Mouse (Mus musculus) neural tube, embryonic 13.5 days (tissue): ENCODE measurements around the gene Stoml3. TPM values are rescaled to one million over a fixed set of nuclear protein-coding genes. Genes with fewer than 3 reads are reported as not detected.

Experiments used
- ATAC-seq: fragments of 200-750 bp; cut with Nextera tagmentation; 2 replicates; pipeline ENCODE4 v1.8.0; 2017; ENCODE audit warnings: low read depth, mild to moderate bottlenecking, moderate TSS enrichment, moderate library complexity
- H3K27ac ChIP-seq: fragments of 300-500 bp; sonication (generic); replicated peaks from 2 replicates; pipeline ENCODE4 v1.5.1; 2015; ENCODE audit warnings: moderate library complexity, mild to moderate bottlenecking, inconsistent platforms
- H3K27me3 ChIP-seq: fragments of 300-500 bp; sonication (generic); 2 replicates; pipeline ENCODE4 v1.6.1; 2015; ENCODE audit warnings: mild to moderate bottlenecking, inconsistent platforms
- H3K36me3 ChIP-seq: fragments of 300-500 bp; sonication (generic); 2 replicates; pipeline ENCODE4 v1.6.1; 2015; ENCODE audit warnings: mild to moderate bottlenecking, inconsistent platforms
- H3K4me1 ChIP-seq: fragments of 300-500 bp; sonication (generic); replicated peaks from 2 replicates; pipeline ENCODE4 v1.6.1; 2015; ENCODE audit warnings: inconsistent platforms
- H3K4me2 ChIP-seq: fragments of 300-500 bp; sonication (generic); 2 replicates; pipeline ENCODE4 v1.6.1; 2015; ENCODE audit warnings: inconsistent platforms, mild to moderate bottlenecking, moderate library complexity
- H3K4me3 ChIP-seq: fragments of 300-500 bp; sonication (generic); 2 replicates; pipeline ENCODE4 v1.5.1; 2015; ENCODE audit warnings: mild to moderate bottlenecking, inconsistent platforms
- H3K9ac ChIP-seq: fragments of 300-500 bp; sonication (generic); 2 replicates; pipeline ENCODE4 v1.6.1; 2015; ENCODE audit warnings: moderate library complexity, mild to moderate bottlenecking, inconsistent platforms
- H3K9me3 ChIP-seq: fragments of 300-500 bp; sonication (generic); 2 replicates; pipeline ENCODE4 v1.6.1; 2016; ENCODE audit warnings: inconsistent platforms
- WGBS: fragments of 180-500 bp; shearing (Covaris S2); methylation state at CpG from one replicate; pipeline ENCODE4 v1.1.7; 2015; 5-methylcytosine and 5-hydroxymethylcytosine counted together
- polyA plus RNA-seq: library from polyadenylated mRNA; unstranded; fragments of >200 nt; fragmentation: Nextera tagmentation; extraction: Ambion mirVana; gene quantifications from 2 replicates; pipeline ENCODE4 v1.2.1, GENCODE M21; 2015

Gene Stoml3
- polyA plus RNA-seq, 1 experiment from 2014 or later, result not detected

DNA sequence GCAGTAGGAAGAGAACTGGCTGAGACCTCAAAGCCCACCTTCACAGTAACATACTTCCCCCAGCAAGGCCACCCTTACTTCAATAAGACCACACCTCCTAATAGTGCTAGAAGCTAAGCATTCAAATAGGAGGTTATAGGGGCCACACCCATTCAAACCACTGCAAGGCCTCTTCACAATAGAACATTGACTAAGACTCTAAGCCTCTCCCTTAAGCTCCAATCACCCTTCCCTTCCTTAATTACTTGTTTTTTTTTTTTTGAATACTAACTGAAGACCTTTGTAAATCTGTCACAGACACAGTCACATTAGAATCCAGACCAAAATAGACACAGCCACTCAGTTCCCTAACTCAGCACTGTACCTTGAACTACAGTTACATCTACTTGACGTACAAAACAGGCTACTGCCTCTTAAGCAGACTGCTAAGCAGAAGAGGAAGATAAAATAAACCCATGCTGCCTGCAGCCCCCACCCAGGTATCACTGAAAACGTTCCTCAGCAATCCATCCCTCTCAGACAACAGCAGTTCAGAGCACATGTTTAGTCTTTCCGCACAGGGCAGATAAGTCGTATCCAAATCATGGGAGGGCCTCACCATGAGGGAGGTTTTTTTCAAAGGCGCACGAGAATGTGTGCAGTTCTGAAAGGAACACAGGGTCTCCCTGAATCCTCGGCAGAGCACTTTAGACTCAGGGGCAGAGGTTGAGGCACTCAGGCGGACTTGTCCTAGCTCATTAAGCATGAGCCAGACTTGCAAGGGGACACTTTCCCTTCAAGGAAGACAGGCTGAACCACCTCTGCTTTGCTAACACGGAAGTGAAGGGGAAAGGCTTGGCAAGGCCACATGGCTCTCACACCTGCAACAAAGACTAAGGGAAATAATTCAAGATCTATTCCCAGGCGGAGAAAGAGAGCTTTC lies 66.8 kb downstream of the Stoml3 start:
- 73% methylated on average over 10 of the region's 10 CpGs for WGBS
- no peak overlapping the region for H3K4me3 ChIP-seq
- H3K9ac ChIP-seq, result no peak overlapping the region
- peaks cover 22% of the 10 kb centered on the region for H3K4me1 ChIP-seq
- H3K9me3 ChIP-seq, result no peaks in the 10 kb centered on the region
- no peak for ATAC-seq
- no peak overlapping the region for H3K4me2 ChIP-seq
- H3K27ac ChIP-seq, result no peak overlapping the region
- H3K27me3 ChIP-seq, result no peaks in the 10 kb centered on the region
- no peaks in the 10 kb centered on the region for H3K36me3 ChIP-seq

DNA sequence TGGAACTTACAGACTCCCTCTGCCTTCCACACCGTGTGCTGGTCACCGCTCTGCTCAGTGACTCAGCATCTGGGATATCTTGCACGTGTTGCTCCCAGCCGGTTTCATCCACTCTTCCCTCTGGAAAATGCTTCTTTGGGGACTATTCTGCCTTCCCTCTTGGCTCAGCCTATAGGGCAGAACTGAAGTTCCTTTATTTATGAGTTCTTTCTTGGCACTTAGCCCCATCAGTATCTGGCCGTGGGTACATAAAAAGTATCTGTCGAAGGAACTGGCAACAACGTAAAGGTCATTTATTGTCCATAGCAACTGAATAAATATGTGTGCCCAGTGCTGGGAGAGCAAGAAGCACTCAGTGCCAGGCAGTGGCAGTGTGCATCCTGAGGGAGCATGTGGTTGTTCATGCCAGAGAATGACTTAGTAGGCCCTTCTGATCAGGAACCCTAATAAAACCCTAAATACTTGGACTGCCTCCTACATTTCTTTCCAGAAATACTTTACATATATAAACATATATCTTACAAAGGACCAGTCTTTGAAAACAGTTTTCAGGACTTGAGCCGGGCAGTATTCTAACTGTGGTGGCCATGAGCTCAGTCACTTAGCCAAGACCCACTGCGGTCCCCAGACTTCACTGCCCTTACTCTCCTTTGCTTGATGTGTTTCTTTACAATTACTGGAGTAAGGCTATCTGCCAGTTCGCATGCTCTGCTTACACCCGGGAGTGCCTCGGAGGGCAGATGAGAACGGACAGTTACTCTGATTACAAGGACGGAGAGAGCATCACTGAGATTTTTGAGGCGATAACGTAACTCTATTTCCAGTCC lies 69.1 kb downstream of the Stoml3 start:
- Histone ChIP-seq H3K4me2 (no peak overlapping the region), H3K27ac (no peak overlapping the region), H3K9me3 (no peaks in the 10 kb centered on the region), H3K4me1 (peaks cover 33% of the 10 kb centered on the region), H3K27me3 (no peaks in the 10 kb centered on the region), H3K36me3 (no peaks in the 10 kb centered on the region), H3K9ac (no peak overlapping the region), H3K4me3 (no peak overlapping the region)
- 73% methylated on average over 16 of the region's 16 CpGs for WGBS
- ATAC-seq, result peak; percentile 64; the same call in 1 of the 2 replicates

Other genes with a start within 250 kb of the Stoml3 start
- 8.4 and 8.7 TPM in 2 replicates for gene Nhlrc3, start 25.3 kb upstream of the Stoml3 start, polyA plus RNA-seq
- 25.6 and 25.7 TPM in 2 replicates for gene Proser1, start 25.0 kb upstream of the Stoml3 start, polyA plus RNA-seq
- gene Frem2, start 168.7 kb downstream of the Stoml3 start, polyA plus RNA-seq, result 1.4 and 1.5 TPM in 2 replicates